22 mouse cellular contexts compared by ENCODE assay signal in the genomic region with DNA sequence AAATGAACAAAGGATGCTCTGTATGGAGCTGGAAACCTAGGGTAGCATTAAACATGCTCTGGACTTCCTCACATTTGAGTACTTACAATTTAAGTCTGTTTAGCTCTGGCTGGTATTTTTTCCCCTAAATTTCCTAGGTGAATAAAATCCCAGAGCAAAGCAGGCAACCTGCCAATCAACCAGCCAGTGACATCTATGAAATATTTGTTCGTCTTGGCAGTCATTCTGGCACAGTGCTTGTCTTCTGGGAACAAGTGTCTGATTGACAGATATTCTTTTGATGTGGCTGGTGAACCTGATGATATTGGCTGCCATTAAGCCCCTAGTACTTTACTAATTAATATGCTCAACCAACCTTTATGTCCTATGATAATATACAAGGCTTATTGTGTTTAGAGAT.
DNase-seq lines count a peak whose midpoint lies in the region; ATAC-seq and TF ChIP-seq lines count a peak whose summit lies in the region.
"Had no signal": no experiment of that assay in that cellular context is flagged by ENCODE, and none has a peak within 500 bp of the region (broad histone marks: within the 10 kb centered on the region; RNA-seq: fewer than 3 reads in every experiment).

No protein-coding gene starts in this region.

- H3K4me1 ChIP-seq in forebrain, postnatal 0 days (ENCODE audit: insufficient read depth): no peaks in the 10 kb centered on the region
- no peaks in the 10 kb centered on the region for H3K4me1 ChIP-seq in forebrain, embryonic 12.5 days
- no peaks in the 10 kb centered on the region for H3K4me1 ChIP-seq in midbrain, embryonic 14.5 days (ENCODE audit: control insufficient read depth, insufficient read depth, low read length)
- H3K4me1 ChIP-seq in midbrain, embryonic 11.5 days (ENCODE audit: control insufficient read depth, insufficient read depth, low read length): no peaks in the 10 kb centered on the region
- H3K4me1 ChIP-seq in kidney, embryonic 15.5 days: no peaks in the 10 kb centered on the region
- H3K4me1 ChIP-seq: heart, embryonic 13.5 days; hindbrain, embryonic 12.5 days had no signal

- no peak overlapping the region for H3K4me3 ChIP-seq in forebrain, postnatal 0 days (ENCODE audit: low read depth, low read length)
- no peak overlapping the region for H3K4me3 ChIP-seq in forebrain, embryonic 12.5 days (replicated peaks)
- H3K4me3 ChIP-seq in midbrain, embryonic 14.5 days (replicated peaks; ENCODE audit: low read depth, low read length): no peak overlapping the region
- H3K4me3 ChIP-seq in midbrain, embryonic 11.5 days (ENCODE audit: low read depth, low read length): no peak overlapping the region
- no peak overlapping the region for H3K4me3 ChIP-seq in kidney, embryonic 15.5 days (replicated peaks)
- H3K4me3 ChIP-seq: heart, adult 2 months; heart, embryonic 13.5 days; hindbrain, embryonic 12.5 days; left cerebral cortex, adult 2 months had no signal

- no peak overlapping the region for H3K4me2 ChIP-seq in forebrain, postnatal 0 days (ENCODE audit: low read depth)
- H3K4me2 ChIP-seq in forebrain, embryonic 12.5 days: no peak overlapping the region
- H3K4me2 ChIP-seq in midbrain, embryonic 14.5 days (ENCODE audit: low read length): no peak overlapping the region
- H3K4me2 ChIP-seq in midbrain, embryonic 11.5 days: no peak overlapping the region
- H3K4me2 ChIP-seq in kidney, embryonic 15.5 days: no peak overlapping the region
- H3K4me2 ChIP-seq: heart, embryonic 13.5 days; hindbrain, embryonic 12.5 days; liver, embryonic 11.5 days had no signal

- H3K27ac ChIP-seq in forebrain, postnatal 0 days (ENCODE audit: low read depth, low read length): no peak overlapping the region
- no peak overlapping the region for H3K27ac ChIP-seq in forebrain, embryonic 12.5 days
- H3K27ac ChIP-seq in midbrain, embryonic 14.5 days (replicated peaks; ENCODE audit: low read depth, low read length): no peak overlapping the region
- H3K27ac ChIP-seq in midbrain, embryonic 11.5 days (ENCODE audit: low read depth, low read length): no peak overlapping the region
- H3K27ac ChIP-seq in kidney, embryonic 15.5 days: no peak overlapping the region
- H3K27ac ChIP-seq: heart, adult 2 months; heart, embryonic 13.5 days; hindbrain, embryonic 12.5 days; kidney, postnatal 0 days; left cerebral cortex, adult 2 months; macrophage had no signal

- H3K9me3 ChIP-seq in forebrain, postnatal 0 days (ENCODE audit: low read length): no peaks in the 10 kb centered on the region
- H3K9me3 ChIP-seq in forebrain, embryonic 12.5 days: no peaks in the 10 kb centered on the region
- no peaks in the 10 kb centered on the region for H3K9me3 ChIP-seq in midbrain, embryonic 14.5 days (ENCODE audit: control insufficient read depth, low read length)
- H3K9me3 ChIP-seq in midbrain, embryonic 11.5 days (ENCODE audit: control insufficient read depth, low read length): no peaks in the 10 kb centered on the region
- no peaks in the 10 kb centered on the region for H3K9me3 ChIP-seq in kidney, embryonic 15.5 days (replicated peaks)
- H3K9me3 ChIP-seq: heart, embryonic 13.5 days; hindbrain, embryonic 12.5 days had no signal

- no peak for TF ChIP-seq CTCF in forebrain, postnatal 0 days (IDR thresholded peaks at IDR 0.05; ENCODE audit: low read depth)

- no peaks in the 10 kb centered on the region for H3K36me3 ChIP-seq in forebrain, postnatal 0 days (ENCODE audit: insufficient read depth)
- H3K36me3 ChIP-seq in forebrain, embryonic 12.5 days (replicated peaks): no peaks in the 10 kb centered on the region
- H3K36me3 ChIP-seq in midbrain, embryonic 14.5 days (ENCODE audit: control insufficient read depth, insufficient read depth, low read length): no peaks in the 10 kb centered on the region
- H3K36me3 ChIP-seq in midbrain, embryonic 11.5 days (ENCODE audit: control insufficient read depth, insufficient read depth, low read length): no peaks in the 10 kb centered on the region
- no peaks in the 10 kb centered on the region for H3K36me3 ChIP-seq in kidney, embryonic 15.5 days
- H3K36me3 ChIP-seq: heart, embryonic 13.5 days; hindbrain, embryonic 12.5 days had no signal

- ATAC-seq in forebrain, postnatal 0 days: no peak
- no peak for ATAC-seq in forebrain, embryonic 12.5 days (ENCODE audit: low FRiP score)
- ATAC-seq in midbrain, embryonic 14.5 days (ENCODE audit: low FRiP score, low TSS enrichment): no peak
- no peak for ATAC-seq in midbrain, embryonic 11.5 days (ENCODE audit: low FRiP score)
- no peak for ATAC-seq in kidney, embryonic 15.5 days (replicated peaks; ENCODE audit: low FRiP score)
- ATAC-seq: liver, postnatal 0 days; lung, postnatal 0 days had no signal

- DNase-seq in adrenal gland, postnatal 25 days: peak; percentile 1
- DNase-seq in adrenal gland, adult (ENCODE audit: inconsistent age in 2 of 2, low spot score in 1 of 2): no peak
- DNase-seq in forebrain, postnatal 0 days: peak; percentile 10
- peak; percentile 9 for DNase-seq in midbrain, embryonic 14.5 days
- no peak for DNase-seq in midbrain, embryonic 11.5 days (ENCODE audit: low spot score, missing footprints)
- peak; percentile 3 for DNase-seq in layer of hippocampus, adult 9-11 months
- DNase-seq: gastrocnemius, postnatal 36 days; heart, adult 2 months; heart, postnatal 14 days; kidney, adult 11 months; liver, postnatal 0 days; right cerebral cortex, postnatal 14 days; thymus, postnatal 25 days had no signal

- WGBS in forebrain, postnatal 0 days: 34% methylated on average over 1 of the region's 1 CpGs
- WGBS in forebrain, embryonic 12.5 days: 65% methylated on average over 1 of the region's 1 CpGs
- WGBS in midbrain, embryonic 14.5 days: 71% methylated on average over 1 of the region's 1 CpGs
- WGBS in midbrain, embryonic 11.5 days: 65% methylated on average over 1 of the region's 1 CpGs
- 75% methylated on average over 1 of the region's 1 CpGs for WGBS in kidney, embryonic 15.5 days

- H3K9ac ChIP-seq in forebrain, postnatal 0 days: no peak overlapping the region
- H3K9ac ChIP-seq in forebrain, embryonic 12.5 days: no peak overlapping the region
- no peak overlapping the region for H3K9ac ChIP-seq in midbrain, embryonic 14.5 days (replicated peaks; ENCODE audit: low read length)
- H3K9ac ChIP-seq in midbrain, embryonic 11.5 days (ENCODE audit: low read length): no peak overlapping the region
- H3K9ac ChIP-seq in kidney, embryonic 15.5 days: no peak overlapping the region
- H3K9ac ChIP-seq: heart, embryonic 13.5 days; hindbrain, embryonic 12.5 days; liver, postnatal 0 days had no signal

- no peaks in the 10 kb centered on the region for H3K27me3 ChIP-seq in forebrain, postnatal 0 days (ENCODE audit: insufficient read depth, low read length)
- H3K27me3 ChIP-seq in forebrain, embryonic 12.5 days: no peaks in the 10 kb centered on the region
- H3K27me3 ChIP-seq in midbrain, embryonic 14.5 days (ENCODE audit: control insufficient read depth, insufficient read depth, low read length): no peaks in the 10 kb centered on the region
- no peaks in the 10 kb centered on the region for H3K27me3 ChIP-seq in midbrain, embryonic 11.5 days (ENCODE audit: control insufficient read depth, insufficient read depth, low read length)
- no peaks in the 10 kb centered on the region for H3K27me3 ChIP-seq in kidney, embryonic 15.5 days
- H3K27me3 ChIP-seq: heart, embryonic 13.5 days; hindbrain, embryonic 12.5 days had no signal

Comparison
In these comparisons a context has a peak if more than half of its experiments do, and no peak if none do; other contexts are left out.
1. DNase-seq: peak in adrenal gland, postnatal 25 days (single experiment), forebrain, postnatal 0 days (single experiment), midbrain, embryonic 14.5 days (single experiment) and layer of hippocampus, adult 9-11 months (single experiment); none in adrenal gland, adult (0 of 2) and midbrain, embryonic 11.5 days (single experiment).